Mouse (Mus musculus) forebrain, embryonic 16.5 days (tissue): ENCODE results near the gene Scgb1b15. TPM values are rescaled to one million over a fixed set of nuclear protein-coding genes. Genes with fewer than 3 reads are reported as not detected.
"Not testable (repeated sequence)": the region's sequence is repeated elsewhere in the genome, so short reads cannot be mapped to it uniquely, and the experiment has no call there.

Experiments
- ATAC-seq: fragments of 200-750 bp; cut with Nextera tagmentation; 2 replicates; pipeline ENCODE4 v1.8.0; 2017; ENCODE audit warnings: mild to moderate bottlenecking, moderate library complexity
- H3K27ac ChIP-seq: fragments of 300-500 bp; sonication (generic); 2 replicates; pipeline ENCODE4 v1.5.1; 2014; ENCODE audit warnings: low read length, control low read depth
- H3K27me3 ChIP-seq: fragments of 300-500 bp; sonication (generic); replicated peaks from 2 replicates; pipeline ENCODE4 v1.6.1; 2014; ENCODE audit warnings: low read length; ENCODE audit not compliant: control insufficient read depth, insufficient read depth
- H3K36me3 ChIP-seq: fragments of 300-500 bp; sonication (generic); 2 replicates; pipeline ENCODE4 v1.6.1; 2014; ENCODE audit not compliant: control insufficient read depth, insufficient read depth
- H3K4me1 ChIP-seq: fragments of 300-500 bp; sonication (generic); replicated peaks from 2 replicates; pipeline ENCODE4 v1.6.1; 2014; ENCODE audit warnings: low read length; ENCODE audit not compliant: control insufficient read depth, insufficient read depth
- H3K4me2 ChIP-seq: fragments of 300-500 bp; sonication (generic); 2 replicates; pipeline ENCODE4 v1.6.1; 2014; ENCODE audit warnings: mild to moderate bottlenecking, low read length, control low read depth
- H3K4me3 ChIP-seq: fragments of 300-500 bp; sonication (generic); replicated peaks from 2 replicates; pipeline ENCODE4 v1.5.1; 2014; ENCODE audit warnings: mild to moderate bottlenecking, low read length, control low read depth
- H3K9ac ChIP-seq: fragments of 300-500 bp; sonication (generic); replicated peaks from 2 replicates; pipeline ENCODE4 v1.6.1; 2014; ENCODE audit warnings: low read depth, low read length, control low read depth
- H3K9me3 ChIP-seq: fragments of 300-500 bp; sonication (generic); 2 replicates; pipeline ENCODE4 v1.6.1; 2016; ENCODE audit warnings: low read length; ENCODE audit not compliant: control insufficient read depth
- polyA plus RNA-seq: library from polyadenylated mRNA; unstranded; fragments of >200 nt; fragmentation: Nextera tagmentation; extraction: Ambion mirVana; gene quantifications from 2 replicates; pipeline ENCODE4 v1.2.1, GENCODE M21; 2015

The Scgb1b15 gene
- not detected in 2 replicates for polyA plus RNA-seq

- H3K27me3 ChIP-seq, ATAC-seq, H3K27ac ChIP-seq, H3K36me3 ChIP-seq, H3K4me3 ChIP-seq, H3K9ac ChIP-seq, H3K4me2 ChIP-seq, H3K4me1 ChIP-seq, H3K9me3 ChIP-seq: not testable (repeated sequence)
Measured at GRCm38 (mm10) chr7:32836254-32836653, at the start of gene Scgb1b15. Scgb1b15 (plus strand) TSS chr7:32836554.

- H3K27ac ChIP-seq, H3K4me3 ChIP-seq, H3K9ac ChIP-seq, H3K9me3 ChIP-seq, H3K4me1 ChIP-seq, ATAC-seq, H3K36me3 ChIP-seq, H3K4me2 ChIP-seq, H3K27me3 ChIP-seq: not testable (repeated sequence)
Measured at GRCm38 (mm10) chr7:32829562-32829961, 6.8 kb upstream of the Scgb1b15 start, which contains the start of gene Scgb2b15. Scgb2b15 (minus strand) TSS chr7:32829662.

Other genes starting within 250 kb of the Scgb1b15 start
- gene Scgb2b15, start 6.9 kb upstream of the Scgb1b15 start, polyA plus RNA-seq: not detected in 2 replicates
- gene Scgb2b17, start 220.0 kb downstream of the Scgb1b15 start, polyA plus RNA-seq: not detected in 2 replicates
- gene Scgb1b17, start 226.9 kb downstream of the Scgb1b15 start, polyA plus RNA-seq: not detected in 2 replicates